Mouse (Mus musculus) midbrain, embryonic 11.5 days (tissue): Measurements from ENCODE around the gene Rgs9bp. TPM values are rescaled to one million over a fixed set of nuclear protein-coding genes. Genes with fewer than 3 reads are reported as not detected.

ENCODE experiments used
- ATAC-seq: fragments of 200-750 bp; cut with Nextera tagmentation; 2 replicates; pipeline ENCODE4 v1.8.0; 2017; ENCODE audit warnings: moderate TSS enrichment, moderate library complexity; ENCODE audit not compliant: low FRiP score
- DNase-seq: peaks from one replicate; pipeline ENCODE4 v3.0.0; 2015; ENCODE audit warnings: low spot score; ENCODE audit errors: missing footprints
- H3K27ac ChIP-seq: fragments of 300-500 bp; sonication (generic); 2 replicates; pipeline ENCODE4 v1.5.1; 2014; ENCODE audit warnings: low read depth, low read length
- H3K27me3 ChIP-seq: fragments of 300-500 bp; sonication (generic); 2 replicates; pipeline ENCODE4 v1.6.1; 2014; ENCODE audit warnings: mild to moderate bottlenecking, low read length, moderate library complexity, mixed read lengths; ENCODE audit not compliant: control insufficient read depth, insufficient read depth
- H3K36me3 ChIP-seq: fragments of 300-500 bp; sonication (generic); 2 replicates; pipeline ENCODE4 v1.6.1; 2014; ENCODE audit warnings: mild to moderate bottlenecking, low read length, moderate library complexity, mixed read lengths; ENCODE audit not compliant: control insufficient read depth, insufficient read depth
- H3K4me1 ChIP-seq: fragments of 300-500 bp; sonication (generic); 2 replicates; pipeline ENCODE4 v1.6.1; 2014; ENCODE audit warnings: low read length; ENCODE audit not compliant: control insufficient read depth, insufficient read depth
- H3K4me2 ChIP-seq: fragments of 300-500 bp; sonication (generic); 2 replicates; pipeline ENCODE4 v1.6.1; 2014; ENCODE audit warnings: mild to moderate bottlenecking, moderate library complexity
- H3K4me3 ChIP-seq: fragments of 300-500 bp; sonication (generic); 2 replicates; pipeline ENCODE4 v1.5.1; 2014; ENCODE audit warnings: low read depth, low read length
- H3K9ac ChIP-seq: fragments of 300-500 bp; sonication (generic); 2 replicates; pipeline ENCODE4 v1.6.1; 2014; ENCODE audit warnings: low read length
- H3K9me3 ChIP-seq: fragments of 300-500 bp; sonication (generic); 2 replicates; pipeline ENCODE4 v1.6.1; 2016; ENCODE audit warnings: low read length; ENCODE audit not compliant: control insufficient read depth
- WGBS: fragments of 180-500 bp; shearing (Covaris S2); extraction: QIAGEN DNeasy Blood & Tissue Kit; methylation state at CpG from one replicate; pipeline ENCODE4 v1.1.7; 2014; 5-methylcytosine and 5-hydroxymethylcytosine counted together
- polyA plus RNA-seq: library from polyadenylated mRNA; unstranded; fragments of >200 nt; fragmentation: Nextera tagmentation; extraction: Ambion mirVana; gene quantifications from 2 replicates; pipeline ENCODE4 v1.2.1, GENCODE M21; 2014

Rgs9bp gene
- polyA plus RNA-seq = 0.11 and 0.45 TPM in 2 replicates

DNA sequence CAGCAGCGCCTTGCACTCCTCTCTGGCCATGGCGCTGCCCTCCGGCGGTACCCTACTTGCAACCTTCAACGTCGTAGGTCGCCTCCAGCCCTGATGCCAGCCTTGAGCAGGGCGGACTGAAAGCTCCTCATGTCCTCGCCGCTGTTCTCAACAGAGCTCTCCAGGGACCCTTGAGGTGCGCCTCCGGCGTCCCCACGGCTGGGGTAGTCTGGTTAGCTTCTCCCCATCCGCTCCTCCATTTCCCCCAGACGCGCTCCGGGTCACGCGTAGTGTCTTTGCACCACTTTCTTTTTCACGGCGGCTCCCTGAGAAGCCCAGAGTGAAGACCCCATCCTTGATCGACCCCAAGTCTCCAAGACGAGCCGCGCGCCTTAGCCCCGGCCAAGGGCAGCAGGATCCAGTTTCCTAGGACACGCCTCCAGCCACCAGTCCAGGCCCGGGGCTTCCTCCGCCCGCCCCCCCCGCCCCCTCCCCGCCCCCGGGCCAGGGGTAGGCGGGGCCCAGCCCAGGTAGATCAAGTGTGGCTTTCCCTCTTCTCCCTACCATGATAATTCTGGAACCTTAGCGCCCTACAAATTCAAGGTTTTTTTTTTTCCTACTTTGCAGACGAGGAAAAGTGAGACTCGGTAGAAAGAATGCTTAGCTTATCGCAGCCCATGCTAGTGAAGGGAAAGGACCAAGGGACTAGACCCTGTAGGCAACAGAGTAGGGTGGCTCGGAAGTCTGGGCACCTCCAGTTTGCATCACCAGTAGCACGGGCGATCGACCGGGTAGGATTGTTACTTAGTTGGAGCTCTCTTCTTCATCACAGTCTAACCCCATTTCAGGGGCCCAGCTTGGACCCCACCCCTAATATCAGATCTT is at the start of gene Rgs9bp:
Gene Rgs9bp (minus strand): TSS at position 392 of the 864 bp plus-strand sequence.
- Histone ChIP-seq H3K4me1 (peaks cover 22% of the 10 kb centered on the region), H3K4me2 (peak within 1 kb of the TSS; percentile 96), H3K36me3 (no peaks in the 10 kb centered on the region), H3K27me3 (peaks cover 20% of the 10 kb centered on the region), H3K4me3 (peak within 1 kb of the TSS; percentile 67), H3K27ac (peak within 1 kb of the TSS; percentile 2; the same call in 1 of the 2 replicates), H3K9me3 (no peaks in the 10 kb centered on the region), H3K9ac (peak within 1 kb of the TSS; percentile 68)
- ATAC-seq (peak; percentile 68), DNase-seq (peak; percentile 99)
- WGBS = under 1% methylated on average over 44 of the region's 45 CpGs

GRCm38 (mm10) chr7:35628496-35628895 is 43.1 kb upstream of the Rgs9bp start:
- Histone ChIP-seq H3K27me3 (no peaks in the 10 kb centered on the region), H3K36me3 (peaks cover 5% of the 10 kb centered on the region), H3K4me1 (no peaks in the 10 kb centered on the region), H3K9me3 (no peaks in the 10 kb centered on the region), H3K4me3 (no peak overlapping the region), H3K9ac (no peak overlapping the region), H3K27ac (no peak overlapping the region), H3K4me2 (no peak overlapping the region)
- DNase-seq (peak; percentile 89), ATAC-seq (no peak)
- WGBS = 71% methylated on average over 5 of the region's 5 CpGs

DNA sequence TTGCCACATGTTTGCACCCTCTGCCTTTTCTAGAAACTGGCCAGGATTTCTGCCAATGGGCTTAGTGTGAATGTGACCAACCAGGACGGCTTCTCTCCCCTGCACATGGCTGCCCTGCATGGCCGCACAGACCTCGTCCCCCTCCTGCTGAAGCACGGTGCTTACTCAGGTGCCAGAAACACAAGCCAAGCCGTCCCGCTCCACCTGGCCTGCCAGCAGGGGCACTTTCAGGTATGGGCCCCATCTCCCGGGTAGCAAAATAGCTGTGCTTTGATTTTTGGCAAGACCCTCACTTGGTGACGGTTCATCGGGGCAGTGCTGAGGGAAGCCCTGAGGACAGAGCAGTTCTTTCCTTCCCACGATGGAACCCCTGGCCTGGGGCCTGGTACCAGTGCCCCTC is 42.0 kb upstream of the Rgs9bp start:
- Histone ChIP-seq H3K9ac (no peak overlapping the region), H3K4me3 (no peak overlapping the region), H3K27ac (no peak overlapping the region), H3K27me3 (no peaks in the 10 kb centered on the region), H3K4me1 (no peaks in the 10 kb centered on the region), H3K36me3 (peaks cover 5% of the 10 kb centered on the region), H3K9me3 (no peaks in the 10 kb centered on the region), H3K4me2 (no peak overlapping the region)
- WGBS = 92% methylated on average over 10 of the region's 10 CpGs
- no peak for ATAC-seq
- no peak for DNase-seq

GRCm38 (mm10) chr7:35626038-35626437 is 40.7 kb upstream of the Rgs9bp start:
- Histone ChIP-seq H3K27ac (no peak overlapping the region), H3K9me3 (no peaks in the 10 kb centered on the region), H3K4me1 (no peaks in the 10 kb centered on the region), H3K27me3 (no peaks in the 10 kb centered on the region), H3K9ac (no peak overlapping the region), H3K4me2 (no peak overlapping the region), H3K4me3 (no peak overlapping the region), H3K36me3 (peaks cover under 1% of the 10 kb centered on the region)
- 98% methylated on average over 5 of the region's 5 CpGs for WGBS
- ATAC-seq = no peak
- no peak for DNase-seq

GRCm38 (mm10) chr7:35622626-35623025 is 37.2 kb upstream of the Rgs9bp start:
- Histone ChIP-seq H3K9ac (no peak overlapping the region), H3K27me3 (no peaks in the 10 kb centered on the region), H3K36me3 (no peaks in the 10 kb centered on the region), H3K27ac (no peak overlapping the region), H3K4me3 (no peak overlapping the region), H3K9me3 (no peaks in the 10 kb centered on the region), H3K4me2 (no peak overlapping the region), H3K4me1 (no peaks in the 10 kb centered on the region)
- no peak for ATAC-seq
- DNase-seq = no peak
- WGBS = 89% methylated on average over 10 of the region's 10 CpGs

- Histone ChIP-seq H3K4me2 (no peak overlapping the region), H3K36me3 (0 out of 2 replicates have a peak, but pooled peaks cover 6% of the 10 kb centered on the region), H3K9me3 (no peaks in the 10 kb centered on the region), H3K9ac (no peak overlapping the region), H3K4me1 (no peaks in the 10 kb centered on the region), H3K27me3 (no peaks in the 10 kb centered on the region; the same call in 1 of the 2 replicates), H3K4me3 (no peak overlapping the region), H3K27ac (no peak overlapping the region)
- ATAC-seq (no peak), DNase-seq (no peak)
- WGBS = 52% methylated on average over 4 of the region's 4 CpGs
These were observed 32.1 kb upstream of the Rgs9bp start for GRCm38 (mm10) chr7:35617513-35617912.

DNA sequence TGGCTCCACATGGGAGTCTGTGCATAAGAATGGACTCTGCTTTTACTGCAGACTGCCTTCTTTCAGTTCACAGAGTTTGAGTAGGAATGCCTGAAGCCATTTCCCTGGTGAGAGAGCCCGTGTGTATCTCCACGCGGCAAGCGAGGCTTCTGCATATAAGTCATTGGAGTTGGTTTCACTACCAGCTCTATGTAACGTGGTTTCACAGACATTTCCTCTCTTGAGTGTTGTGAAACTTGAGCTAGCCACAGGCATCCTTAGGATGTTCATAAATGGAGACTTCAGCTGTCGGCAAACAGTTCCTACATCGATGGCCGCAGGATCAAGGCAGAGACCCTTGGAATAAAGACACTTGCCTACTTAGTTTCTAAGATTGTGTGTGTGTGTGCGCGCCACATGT is 23.9 kb upstream of the Rgs9bp start:
- H3K4me2 ChIP-seq = no peak overlapping the region
- no peaks in the 10 kb centered on the region; the same call in 1 of the 2 replicates for H3K27me3 ChIP-seq
- 95% methylated on average over 10 of the region's 10 CpGs for WGBS
- no peaks in the 10 kb centered on the region for H3K9me3 ChIP-seq
- peaks cover 18% of the 10 kb centered on the region for H3K36me3 ChIP-seq
- no peak overlapping the region for H3K9ac ChIP-seq
- DNase-seq (no peak), ATAC-seq (no peak)
- no peaks in the 10 kb centered on the region for H3K4me1 ChIP-seq
- H3K4me3 ChIP-seq = no peak overlapping the region
- H3K27ac ChIP-seq = no peak overlapping the region

- Histone ChIP-seq H3K9me3 (no peaks in the 10 kb centered on the region), H3K4me1 (no peaks in the 10 kb centered on the region), H3K27me3 (no peaks in the 10 kb centered on the region), H3K4me3 (no peak overlapping the region), H3K4me2 (no peak overlapping the region), H3K27ac (no peak overlapping the region), H3K36me3 (peaks cover 20% of the 10 kb centered on the region), H3K9ac (no peak overlapping the region)
- WGBS = 86% methylated on average over 10 of the region's 10 CpGs
- DNase-seq = no peak
- no peak for ATAC-seq
These were observed 21.4 kb upstream of the Rgs9bp start for GRCm38 (mm10) chr7:35606816-35607215.

DNA sequence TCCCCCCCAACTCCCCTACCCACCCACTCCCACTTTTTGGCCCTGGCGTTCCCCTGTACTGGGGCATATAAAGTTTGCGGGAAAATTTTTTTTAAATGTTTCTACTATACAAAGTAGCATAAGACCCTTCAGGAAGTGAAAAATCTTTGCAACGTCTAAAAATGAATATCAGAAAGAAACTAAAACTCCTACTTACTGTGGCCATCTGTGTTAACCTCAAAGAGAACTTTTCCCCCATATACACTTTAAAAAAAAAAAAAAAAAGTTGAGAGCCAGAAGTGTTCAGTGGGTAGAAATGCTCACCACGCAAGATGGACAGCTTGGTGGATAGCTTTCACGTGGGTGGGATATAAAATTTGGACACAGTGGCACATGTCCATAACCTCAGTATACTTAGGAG is 17.4 kb upstream of the Rgs9bp start:
- 95% methylated on average over 5 of the region's 5 CpGs for WGBS

More for the DNA sequence above, 17.4 kb upstream of the Rgs9bp start:
- H3K9ac ChIP-seq = no peak overlapping the region
- no peaks in the 10 kb centered on the region for H3K4me1 ChIP-seq
- no peak overlapping the region for H3K27ac ChIP-seq
- DNase-seq (no peak), ATAC-seq (no peak)
- H3K27me3 ChIP-seq = no peaks in the 10 kb centered on the region
- H3K36me3 ChIP-seq = peaks cover 6% of the 10 kb centered on the region; the same call in 1 of the 2 replicates
- no peaks in the 10 kb centered on the region for H3K9me3 ChIP-seq
- no peak overlapping the region for H3K4me3 ChIP-seq
- H3K4me2 ChIP-seq = no peak overlapping the region
